Mouse (Mus musculus) limb, embryonic 11.5 days (tissue): Measurements from ENCODE around the gene Zswim7. TPM values are rescaled to one million over a fixed set of nuclear protein-coding genes. Genes with fewer than 3 reads are reported as not detected.
A peak's percentile ranks its signal among the peaks of the same experiment; 100 is the strongest.

Experiments used
- ATAC-seq: fragments of 200-750 bp; cut with Nextera tagmentation; 2 replicates; pipeline ENCODE4 v1.8.0; 2017; ENCODE audit warnings: low read depth; ENCODE audit not compliant: insufficient number of reproducible peaks, low FRiP score, low TSS enrichment
- DNase-seq: peaks from one replicate; pipeline ENCODE4 v3.0.0-alpha.2; 2015; ENCODE audit warnings: low spot score
- H3K27ac ChIP-seq: fragments of 300-500 bp; sonication (generic); replicated peaks from 2 replicates; pipeline ENCODE4 v1.5.1; 2014; ENCODE audit warnings: low read depth, mild to moderate bottlenecking, low read length
- H3K27me3 ChIP-seq: fragments of 300-500 bp; sonication (generic); 2 replicates; pipeline ENCODE4 v1.6.1; 2014; ENCODE audit warnings: mild to moderate bottlenecking, low read length, mixed read lengths; ENCODE audit not compliant: control insufficient read depth, insufficient read depth
- H3K36me3 ChIP-seq: fragments of 300-500 bp; sonication (generic); 2 replicates; pipeline ENCODE4 v1.6.1; 2014; ENCODE audit warnings: mild to moderate bottlenecking, low read length, moderate library complexity, mixed read lengths; ENCODE audit not compliant: control insufficient read depth, insufficient read depth
- H3K4me1 ChIP-seq: fragments of 300-500 bp; sonication (generic); 2 replicates; pipeline ENCODE4 v1.6.1; 2014; ENCODE audit warnings: low read length, mixed read lengths; ENCODE audit not compliant: control insufficient read depth, insufficient read depth
- H3K4me2 ChIP-seq: fragments of 300-500 bp; sonication (generic); 2 replicates; pipeline ENCODE4 v1.6.1; 2014; ENCODE audit warnings: low read depth, mild to moderate bottlenecking, moderate library complexity; ENCODE audit not compliant: severe bottlenecking
- H3K4me3 ChIP-seq: fragments of 300-500 bp; sonication (generic); 2 replicates; pipeline ENCODE4 v1.5.1; 2014; ENCODE audit warnings: low read depth, low read length
- H3K9ac ChIP-seq: fragments of 300-500 bp; sonication (generic); 2 replicates; pipeline ENCODE4 v1.6.1; 2014; ENCODE audit warnings: mild to moderate bottlenecking, low read length
- H3K9me3 ChIP-seq: fragments of 300-500 bp; sonication (generic); 2 replicates; pipeline ENCODE4 v1.6.1; 2016; ENCODE audit warnings: low read length; ENCODE audit not compliant: control insufficient read depth
- WGBS: fragments of 180-500 bp; shearing (Covaris S2); extraction: QIAGEN DNeasy Blood & Tissue Kit; methylation state at CpG from one replicate; pipeline ENCODE4 v1.1.7; 2014; 5-methylcytosine and 5-hydroxymethylcytosine counted together
- polyA plus RNA-seq: library from polyadenylated mRNA; unstranded; fragments of >200 nt; fragmentation: Nextera tagmentation; extraction: Ambion mirVana; gene quantifications from 2 replicates; pipeline ENCODE4 v1.2.1, GENCODE M21; 2014

Zswim7 gene
- polyA plus RNA-seq, result 17.9 and 20.2 TPM in 2 replicates

GRCm38 (mm10) chr11:62280675-62281600, at the start of gene Zswim7, which contains the start of gene Ttc19:
Gene Zswim7, minus strand, starts transcription at chr11:62281375.
Gene Ttc19, plus strand, starts transcription at chr11:62281473.
- Histone ChIP-seq H3K27me3 (no peaks in the 10 kb centered on the region), H3K9ac (peak within 1 kb of the TSS; percentile 78), H3K36me3 (no peaks in the 10 kb centered on the region), H3K4me3 (peak within 1 kb of the TSS; percentile 77), H3K27ac (peak within 1 kb of the TSS; percentile 70; the same call in 1 of the 2 replicates), H3K4me2 (peak within 1 kb of the TSS; percentile 64), H3K9me3 (no peaks in the 10 kb centered on the region), H3K4me1 (0 out of 2 replicates have a peak, but pooled peaks cover 3% of the 10 kb centered on the region)
- under 1% methylated on average over 68 of the region's 68 CpGs for WGBS
- peak; percentile 96 for DNase-seq
- ATAC-seq, result peak; percentile 93

- no peak overlapping the region for H3K4me2 ChIP-seq
- no peaks in the 10 kb centered on the region for H3K27me3 ChIP-seq
- ATAC-seq (no peak), DNase-seq (no peak)
- WGBS, result 83% methylated on average over 3 of the region's 3 CpGs
- no peak overlapping the region for H3K4me3 ChIP-seq
- H3K27ac ChIP-seq, result no peak overlapping the region
- H3K36me3 ChIP-seq, result peaks cover 10% of the 10 kb centered on the region
- H3K9me3 ChIP-seq, result no peaks in the 10 kb centered on the region
- H3K9ac ChIP-seq, result no peak overlapping the region
- no peaks in the 10 kb centered on the region for H3K4me1 ChIP-seq
Measured at GRCm38 (mm10) chr11:62323659-62324058, 42.5 kb upstream of the Zswim7 start.

GRCm38 (mm10) chr11:62320097-62320496, 38.9 kb upstream of the Zswim7 start:
- H3K4me2 ChIP-seq, result no peak overlapping the region
- H3K36me3 ChIP-seq, result peaks cover 13% of the 10 kb centered on the region; the same call in 1 of the 2 replicates
- DNase-seq (no peak), ATAC-seq (no peak)
- no peaks in the 10 kb centered on the region for H3K27me3 ChIP-seq
- no peaks in the 10 kb centered on the region for H3K9me3 ChIP-seq
- H3K27ac ChIP-seq, result no peak overlapping the region
- H3K4me3 ChIP-seq, result no peak overlapping the region
- no peaks in the 10 kb centered on the region for H3K4me1 ChIP-seq
- WGBS, result 88% methylated on average over 3 of the region's 3 CpGs
- no peak overlapping the region for H3K9ac ChIP-seq

GRCm38 (mm10) chr11:62317746-62318145, 36.6 kb upstream of the Zswim7 start:
- DNase-seq (no peak), ATAC-seq (no peak)
- no peak overlapping the region for H3K9ac ChIP-seq
- H3K27me3 ChIP-seq, result no peaks in the 10 kb centered on the region
- 91% methylated on average over 11 of the region's 11 CpGs for WGBS
- H3K4me3 ChIP-seq, result no peak overlapping the region
- H3K4me1 ChIP-seq, result no peaks in the 10 kb centered on the region
- H3K36me3 ChIP-seq, result peaks cover 15% of the 10 kb centered on the region; the same call in 1 of the 2 replicates
- H3K27ac ChIP-seq, result no peak overlapping the region
- no peaks in the 10 kb centered on the region for H3K9me3 ChIP-seq
- H3K4me2 ChIP-seq, result no peak overlapping the region

DNA sequence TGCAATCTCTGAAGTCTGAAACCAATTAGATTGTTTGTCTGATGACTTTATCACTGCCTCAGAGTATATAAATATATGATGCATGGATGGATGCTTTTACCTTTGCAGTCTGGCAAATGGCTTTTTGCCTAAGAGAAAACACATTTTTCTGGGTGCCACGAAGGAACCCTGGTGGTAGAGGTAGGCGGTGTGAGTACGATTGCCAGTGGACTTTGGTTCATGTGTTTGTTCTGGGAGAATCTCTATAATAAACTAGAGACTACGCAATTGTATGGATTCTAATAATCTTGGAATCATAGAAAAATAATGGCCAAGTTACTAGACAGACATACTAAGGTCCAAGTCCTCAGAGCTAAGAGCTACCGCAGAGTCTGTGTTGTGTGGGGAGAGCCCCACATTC, 33.8 kb upstream of the Zswim7 start:
- no peak for ATAC-seq
- Histone ChIP-seq H3K4me3 (no peak overlapping the region), H3K9me3 (no peaks in the 10 kb centered on the region), H3K27me3 (no peaks in the 10 kb centered on the region), H3K4me1 (no peaks in the 10 kb centered on the region), H3K9ac (no peak overlapping the region), H3K4me2 (no peak overlapping the region), H3K36me3 (peaks cover 12% of the 10 kb centered on the region; the same call in 1 of the 2 replicates), H3K27ac (no peak overlapping the region)
- DNase-seq, result no peak
- 95% methylated on average over 5 of the region's 5 CpGs for WGBS

DNA sequence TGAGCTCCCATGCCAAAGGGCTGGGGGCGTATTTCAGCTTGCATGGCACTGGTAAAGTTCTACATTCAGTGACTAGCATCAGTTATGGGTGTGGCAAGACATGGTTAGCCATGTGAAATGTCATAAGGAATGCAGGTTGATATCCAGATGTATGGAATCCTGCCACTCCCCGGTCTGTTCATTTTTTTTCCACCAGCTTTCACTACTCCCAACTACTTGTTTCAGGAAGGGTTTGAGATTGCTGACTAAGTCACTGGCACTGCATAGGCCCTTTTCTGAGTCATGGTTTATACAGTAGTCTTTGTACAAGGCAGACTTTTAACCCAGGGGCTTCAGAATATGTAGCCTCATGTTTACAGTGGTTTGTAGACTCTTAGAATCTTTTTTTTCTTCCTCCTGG, 28.1 kb upstream of the Zswim7 start:
- no peak for ATAC-seq
- 94% methylated on average over 2 of the region's 2 CpGs for whole genome bisulfite sequencing
- Histone ChIP-seq H3K9ac (no peak overlapping the region), H3K4me3 (no peak overlapping the region), H3K36me3 (peaks cover 6% of the 10 kb centered on the region; the same call in 1 of the 2 replicates), H3K9me3 (no peaks in the 10 kb centered on the region), H3K4me1 (no peaks in the 10 kb centered on the region), H3K27me3 (no peaks in the 10 kb centered on the region), H3K27ac (no peak overlapping the region), H3K4me2 (no peak overlapping the region)
- no peak for DNase-seq

- Histone ChIP-seq H3K4me2 (no peak overlapping the region), H3K4me1 (no peaks in the 10 kb centered on the region), H3K4me3 (no peak overlapping the region), H3K36me3 (peaks cover 2% of the 10 kb centered on the region; the same call in 1 of the 2 replicates), H3K9ac (no peak overlapping the region), H3K9me3 (no peaks in the 10 kb centered on the region), H3K27ac (no peak overlapping the region), H3K27me3 (no peaks in the 10 kb centered on the region)
- DNase-seq (no peak), ATAC-seq (no peak)
- WGBS, result 91% methylated on average over 2 of the region's 2 CpGs
Measured at GRCm38 (mm10) chr11:62305866-62306265, 24.7 kb upstream of the Zswim7 start.

DNA sequence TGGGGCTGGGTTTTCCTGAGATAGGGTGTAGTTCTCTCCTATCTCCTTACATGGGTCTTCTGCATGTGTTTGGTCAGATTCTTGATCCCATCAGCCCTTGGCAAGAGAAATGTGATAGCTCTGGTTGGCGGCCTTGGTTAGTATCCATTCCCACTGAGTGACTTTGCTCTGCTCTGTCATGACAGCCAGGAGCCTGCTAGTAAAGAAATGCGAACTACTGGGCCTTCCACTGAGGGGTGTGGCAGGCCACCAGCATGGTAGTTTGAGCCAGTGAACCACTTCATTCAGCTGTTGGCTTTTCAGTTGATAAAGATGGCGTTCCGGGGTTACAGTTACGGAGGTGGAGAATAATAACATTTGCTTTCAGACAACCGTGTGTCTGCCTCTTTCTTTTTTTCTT, 17.7 kb upstream of the Zswim7 start:
- 87% methylated on average over 6 of the region's 6 CpGs for WGBS

More for the DNA sequence above, 17.7 kb upstream of the Zswim7 start:
- Histone ChIP-seq H3K4me2 (no peak overlapping the region), H3K27ac (no peak overlapping the region), H3K36me3 (no peaks in the 10 kb centered on the region), H3K4me3 (no peak overlapping the region), H3K9ac (no peak overlapping the region), H3K27me3 (no peaks in the 10 kb centered on the region), H3K4me1 (no peaks in the 10 kb centered on the region), H3K9me3 (no peaks in the 10 kb centered on the region)
- ATAC-seq, result no peak
- DNase-seq, result no peak
